Mouse (Mus musculus) liver, adult 2 months (tissue): ENCODE measurements around the gene Rasd2.

Source experiments
- CTCF ChIP-seq: fragments of 200-500 bp; IDR thresholded peaks from 2 replicates; pipeline ENCODE4 v1.5.1; 2011; ENCODE audit warnings: low read depth, low read length, control low read depth
- POLR2A ChIP-seq: fragments of 200-500 bp; IDR thresholded peaks from 2 replicates; pipeline ENCODE4 v1.6.1; 2011; ENCODE audit warnings: low read length, control low read depth; ENCODE audit not compliant: insufficient read depth; ENCODE audit errors: extremely low read depth

GRCm38 (mm10) chr8:75233915-75234554 is 20.3 kb downstream of the Rasd2 start:
- no peak for TF ChIP-seq CTCF
- no peak for TF ChIP-seq POLR2A
